Mouse (Mus musculus): ENCODE results near the gene Vmn1r178. TPM values are rescaled to one million over a fixed set of nuclear protein-coding genes. Genes with fewer than 3 reads are reported as not detected.

Gene Vmn1r178
- polyA plus RNA-seq (2017; shearing (Covaris generic)) = not detected

GRCm38 (mm10) chr7:23891709-23892108 lies at the start of gene Vmn1r178:
Vmn1r178 (plus strand) TSS chr7:23892009.

GRCm38 (mm10) chr7:23866349-23866748 lies 25.5 kb upstream of the Vmn1r178 start, which contains the start of gene Vmn1r177:
Vmn1r177 (minus strand) TSS chr7:23866449.

GRCm38 (mm10) chr7:23926678-23927077 lies 34.9 kb downstream of the Vmn1r178 start, which contains the start of gene Vmn1r179:
Vmn1r179 (plus strand) TSS chr7:23926978.

Other genes with a start within 250 kb of the Vmn1r178 start
- not detected for gene Vmn1r172, start 233.7 kb upstream of the Vmn1r178 start, polyA plus RNA-seq (2017; shearing (Covaris generic))
- 0.07 TPM for gene Vmn1r173, start 191.3 kb upstream of the Vmn1r178 start, polyA plus RNA-seq (2017; shearing (Covaris generic))
- gene Vmn1r174, start 139.7 kb upstream of the Vmn1r178 start, polyA plus RNA-seq (2017; shearing (Covaris generic)) = not detected
- gene Vmn1r175, start 81.4 kb upstream of the Vmn1r178 start, polyA plus RNA-seq (2017; shearing (Covaris generic)) = not detected
- gene Vmn1r176, start 54.6 kb upstream of the Vmn1r178 start, polyA plus RNA-seq (2017; shearing (Covaris generic)) = not detected
- not detected for gene Vmn1r177, start 25.6 kb upstream of the Vmn1r178 start, polyA plus RNA-seq (2017; shearing (Covaris generic))
- gene Vmn1r179, start 35.0 kb downstream of the Vmn1r178 start, polyA plus RNA-seq (2017; shearing (Covaris generic)) = 0.22 TPM
- gene Vmn1r180, start 58.6 kb downstream of the Vmn1r178 start, polyA plus RNA-seq (2017; shearing (Covaris generic)) = not detected
- not detected for gene Vmn1r181, start 82.6 kb downstream of the Vmn1r178 start, polyA plus RNA-seq (2017; shearing (Covaris generic))
- gene V1rd19, start 109.7 kb downstream of the Vmn1r178 start, polyA plus RNA-seq (2017; shearing (Covaris generic)) = not detected
- 0.07 TPM for gene Vmn1r183, start 161.2 kb downstream of the Vmn1r178 start, polyA plus RNA-seq (2017; shearing (Covaris generic))
- 27.9 TPM for gene Zfp180, start 189.9 kb downstream of the Vmn1r178 start, polyA plus RNA-seq (2017; shearing (Covaris generic))
- gene Zfp112, start 220.3 kb downstream of the Vmn1r178 start, polyA plus RNA-seq (2017; shearing (Covaris generic)) = 1.1 TPM
- gene Zfp235, start 242.2 kb downstream of the Vmn1r178 start, polyA plus RNA-seq (2017; shearing (Covaris generic)) = 6.6 TPM